Mouse (Mus musculus) right cerebral cortex, postnatal 14 days (tissue): ENCODE measurements around the gene Gng11.

ENCODE experiments used
- DNase-seq: peaks from one replicate; pipeline ENCODE4 v3.0.0; 2022

Gng11 gene

DNA sequence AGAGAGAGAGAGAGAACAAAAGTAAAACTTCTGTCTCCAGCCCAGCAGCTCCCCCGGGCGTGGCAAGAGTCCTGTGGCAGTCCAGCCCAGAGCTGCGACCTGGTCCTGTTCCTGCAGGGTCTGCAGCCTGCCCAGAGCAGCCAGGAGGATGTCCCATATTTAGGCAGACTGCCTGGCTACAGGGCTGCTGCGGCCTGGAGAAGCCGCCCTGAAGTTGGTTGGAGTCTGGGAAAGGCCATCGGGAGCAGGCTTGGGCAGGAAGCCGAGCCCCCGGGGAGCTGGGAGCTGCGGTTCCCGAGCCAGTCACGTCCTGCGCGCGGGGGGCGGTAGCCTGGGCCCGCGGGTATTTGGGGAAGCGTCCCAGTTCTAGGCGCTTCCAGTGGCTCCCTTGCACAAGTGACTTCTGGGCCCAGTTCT is at the start of gene Gng11:
Gene Gng11, plus strand, starts transcription at position 15 of the 417 bp plus-strand sequence.
- DNase-seq = peak; percentile 11

DNA sequence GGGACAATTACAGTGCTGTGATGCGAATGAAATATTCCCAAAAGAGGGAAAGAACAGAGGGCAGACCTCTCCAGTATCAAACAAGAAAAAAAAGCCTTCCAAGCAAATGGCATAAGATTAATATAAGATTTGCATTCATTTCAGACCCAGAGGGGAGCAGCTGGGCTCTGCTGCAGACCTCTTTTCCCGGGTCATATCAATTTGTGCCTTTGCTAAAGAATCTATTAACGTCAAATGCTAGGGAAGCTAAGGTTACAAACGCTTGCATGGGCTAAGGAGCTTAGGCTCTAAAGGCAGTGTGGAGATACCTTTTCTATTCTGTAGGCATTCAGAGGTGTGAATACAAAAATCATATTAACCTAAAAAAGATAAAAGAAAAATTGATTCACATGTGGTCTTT is 48.7 kb upstream of the Gng11 start:
- DNase-seq = no peak

DNA sequence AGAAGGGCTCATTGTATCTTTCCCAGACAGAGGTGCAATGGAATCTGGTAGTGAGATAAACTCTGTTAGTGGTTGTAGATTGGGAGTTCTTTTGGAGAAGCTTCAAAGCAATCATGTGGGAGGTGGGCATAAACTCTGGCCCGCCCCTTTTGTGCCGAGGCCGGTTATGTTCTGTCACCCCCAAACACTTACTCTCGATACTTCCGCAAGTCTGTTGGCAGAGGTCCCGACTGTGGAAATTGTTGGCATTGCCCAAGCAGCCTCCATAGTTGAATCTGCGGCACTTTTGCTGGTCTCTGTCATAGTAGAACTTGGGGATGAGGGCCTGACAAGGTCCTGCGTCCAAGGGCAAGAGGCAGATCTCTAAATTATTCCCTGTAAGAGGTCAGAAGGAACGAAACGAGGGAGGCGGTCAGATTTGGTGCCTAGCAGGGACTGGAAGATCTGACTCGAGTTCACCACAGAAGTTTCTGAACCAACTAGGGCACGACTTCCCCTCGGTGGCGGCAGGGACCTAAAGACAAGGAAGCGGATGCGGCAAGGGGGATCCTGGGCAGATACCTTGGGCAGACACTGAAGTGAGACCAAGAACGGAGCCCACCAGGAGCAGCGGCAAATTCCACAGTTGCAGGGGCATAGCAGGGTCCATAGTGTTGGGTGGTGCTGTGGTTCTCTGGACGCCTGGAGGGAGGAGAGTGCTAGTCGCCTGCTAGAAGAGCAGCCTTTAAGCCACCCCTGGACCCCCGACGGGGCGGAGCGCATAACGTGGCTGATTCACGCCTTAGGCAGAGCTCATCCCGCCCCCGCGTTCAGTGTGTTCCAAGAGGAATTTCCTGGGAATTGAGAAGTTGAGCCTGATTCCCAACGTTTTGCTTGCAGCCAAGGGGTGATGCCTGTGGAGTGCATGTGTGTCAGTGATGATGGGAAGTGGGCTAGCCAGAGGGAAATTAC is 35.8 kb upstream of the Gng11 start:
- peak; percentile 14 for DNase-seq

DNA sequence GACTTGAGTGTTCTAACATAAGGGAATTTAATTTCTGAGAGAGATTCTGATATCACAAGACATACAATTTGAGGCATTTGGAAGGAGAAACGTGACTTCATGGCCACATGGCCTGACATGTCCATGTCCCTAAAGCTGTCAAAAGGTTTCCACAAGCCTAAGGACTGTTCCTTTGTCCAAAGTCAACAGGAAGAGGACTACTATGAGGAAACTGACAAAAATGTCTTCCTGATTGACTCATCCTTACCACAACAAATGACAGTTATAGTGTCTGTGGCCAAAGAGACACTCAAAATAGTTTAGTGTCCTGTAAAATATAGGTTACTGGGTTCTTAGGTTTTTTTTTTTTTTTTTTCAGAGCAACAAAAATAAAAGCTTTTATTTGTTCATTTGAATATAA is 30.0 kb upstream of the Gng11 start:
- no peak for DNase-seq

DNA sequence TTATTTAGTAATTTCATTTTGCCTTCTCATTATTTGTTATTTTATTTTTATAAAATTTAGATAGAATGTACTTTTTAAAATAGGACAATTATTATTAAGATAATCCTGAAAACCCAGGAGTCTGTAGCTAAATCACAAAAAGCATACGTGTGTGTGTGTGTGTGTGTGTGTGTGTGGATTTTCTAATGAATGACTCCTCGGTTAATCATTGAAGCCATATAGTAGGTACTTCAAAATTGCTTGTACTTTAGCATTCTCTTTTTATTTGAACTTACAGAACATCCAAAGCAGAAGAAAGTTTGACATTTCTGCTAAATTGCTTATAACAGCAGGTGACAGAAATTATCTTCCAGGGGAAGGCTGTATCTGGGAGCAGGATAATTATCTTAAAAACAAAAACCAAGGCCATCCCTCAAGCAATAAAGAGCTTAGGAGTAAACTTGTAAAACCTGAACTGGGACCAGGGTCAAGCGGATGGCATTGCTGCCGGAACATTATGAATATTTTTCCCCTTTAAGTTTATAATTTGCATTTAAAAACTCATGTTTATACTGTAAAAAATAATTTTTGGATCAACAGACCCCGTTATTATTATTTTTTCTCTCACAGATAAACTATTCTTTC is 20.9 kb upstream of the Gng11 start:
- DNase-seq = no peak

DNA sequence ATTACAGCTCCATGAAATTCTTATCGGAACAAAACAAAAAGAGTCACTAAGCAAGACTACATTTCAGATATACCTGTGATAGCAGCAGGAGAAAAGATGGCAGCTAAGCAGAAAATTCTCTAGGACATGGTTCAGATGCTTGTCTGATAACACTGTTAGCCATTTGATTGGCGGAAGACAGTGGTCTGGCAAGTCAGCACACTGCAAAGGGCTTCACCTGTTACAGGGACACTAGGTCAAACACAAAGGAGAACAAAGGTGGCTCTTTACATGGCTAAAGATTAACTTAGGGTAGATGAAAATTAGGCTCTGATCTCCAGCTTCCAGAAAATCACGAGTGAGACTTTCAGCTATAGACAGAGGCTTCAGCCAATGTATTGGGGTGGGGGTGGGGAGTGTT is 15.0 kb upstream of the Gng11 start, which contains the start of gene Tfpi2:
Gene Tfpi2, minus strand, starts transcription at position 170 of the 400 bp plus-strand sequence.
- no peak for DNase-seq

DNA sequence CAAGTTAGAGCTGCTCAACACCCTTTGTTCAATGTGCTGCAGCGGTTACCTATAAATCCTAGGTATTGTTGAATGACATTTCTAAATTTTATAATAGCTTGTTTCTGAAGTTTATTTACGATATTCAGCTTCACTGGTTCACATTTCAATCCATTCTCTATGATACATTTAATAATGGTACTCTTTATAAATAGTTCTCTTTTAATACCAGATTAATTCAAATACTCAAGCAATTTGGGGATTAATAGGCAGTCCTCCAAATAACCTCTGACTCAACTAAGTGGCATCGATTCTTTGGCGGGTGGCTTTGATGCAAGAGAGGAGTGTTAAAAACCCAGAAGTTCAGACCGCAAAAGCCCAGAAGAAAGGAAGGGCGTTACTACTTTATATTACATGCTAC is 10.2 kb upstream of the Gng11 start, which contains the start of gene Gngt1:
Gene Gngt1, plus strand, starts transcription at position 301 of the 400 bp plus-strand sequence.
- no peak for DNase-seq

DNA sequence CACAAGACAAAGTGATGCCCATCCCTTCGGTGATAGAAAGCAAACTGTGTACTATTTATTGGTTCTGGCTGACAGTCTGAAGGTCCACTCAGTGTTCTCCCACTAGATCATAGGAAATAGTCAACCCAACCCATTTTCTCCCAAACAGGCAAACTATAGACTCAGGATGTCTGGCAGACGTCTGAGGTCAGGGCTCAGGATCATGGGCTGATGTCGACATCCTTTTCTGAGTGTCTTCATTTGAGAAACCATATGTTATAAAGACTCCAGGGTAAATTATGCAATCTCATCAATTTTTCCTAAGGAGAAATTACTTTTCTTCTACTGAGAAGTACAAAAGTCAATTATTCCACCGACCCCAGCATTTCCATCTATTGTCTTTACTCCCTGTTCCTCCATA is 5.6 kb upstream of the Gng11 start:
- DNase-seq = no peak

DNA sequence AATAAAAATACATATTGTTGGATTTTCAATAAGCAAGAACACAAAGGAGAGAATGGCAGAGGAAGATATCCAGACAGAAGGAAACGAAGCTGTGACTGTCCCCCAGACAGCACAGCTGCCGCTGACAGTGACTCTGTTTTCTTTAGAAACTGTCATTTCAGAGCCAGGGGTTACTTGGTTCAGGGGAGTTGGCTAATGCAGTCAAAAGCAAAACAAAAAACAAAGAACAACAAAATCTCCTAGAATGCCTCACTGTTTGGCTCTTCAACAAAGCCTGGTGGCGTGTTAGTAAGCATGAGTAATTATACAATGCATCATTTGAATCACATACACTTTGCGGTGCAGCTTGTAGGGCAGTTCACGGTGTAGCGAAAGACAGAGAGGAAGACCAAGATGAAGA is 4.4 kb upstream of the Gng11 start:
- no peak for DNase-seq

DNA sequence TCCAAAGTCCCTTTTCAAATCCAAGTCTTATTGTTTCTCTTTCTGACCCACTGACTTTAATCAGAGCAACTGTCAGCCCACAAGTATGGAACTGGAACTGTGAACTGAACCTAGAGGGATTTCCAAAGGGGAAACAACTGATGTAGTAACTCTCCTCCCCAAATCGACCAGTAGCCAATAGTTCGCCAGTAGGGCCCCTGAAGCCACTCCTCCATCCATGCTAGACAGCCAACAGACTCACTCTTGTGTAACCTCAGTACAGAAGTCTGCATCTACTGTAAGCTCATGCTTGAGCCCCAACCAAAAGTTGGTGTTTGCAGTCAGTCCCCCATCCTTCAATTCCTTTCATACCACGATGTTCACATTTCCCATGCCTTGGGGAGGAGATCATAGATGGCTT is 3.0 kb upstream of the Gng11 start:
- no peak for DNase-seq

DNA sequence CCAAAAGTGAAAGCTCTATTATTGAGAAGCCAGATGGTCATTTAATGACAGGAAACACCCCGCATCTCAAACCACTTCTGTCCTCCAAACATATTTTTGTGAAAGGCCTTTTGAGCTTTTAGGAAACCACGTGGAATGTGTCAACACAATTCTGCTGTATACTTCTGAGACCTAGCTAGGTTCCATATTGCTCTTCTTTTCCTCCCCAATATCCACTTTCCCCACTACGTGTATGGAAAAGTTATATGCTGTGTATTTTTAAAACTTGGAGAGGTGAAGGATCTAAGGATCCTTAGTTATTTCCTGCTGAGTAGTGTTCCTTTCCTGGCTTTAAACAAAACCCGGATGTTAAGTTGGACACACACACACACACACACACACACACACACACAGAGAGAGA is 259 bp upstream of the Gng11 start:
- no peak for DNase-seq

DNA sequence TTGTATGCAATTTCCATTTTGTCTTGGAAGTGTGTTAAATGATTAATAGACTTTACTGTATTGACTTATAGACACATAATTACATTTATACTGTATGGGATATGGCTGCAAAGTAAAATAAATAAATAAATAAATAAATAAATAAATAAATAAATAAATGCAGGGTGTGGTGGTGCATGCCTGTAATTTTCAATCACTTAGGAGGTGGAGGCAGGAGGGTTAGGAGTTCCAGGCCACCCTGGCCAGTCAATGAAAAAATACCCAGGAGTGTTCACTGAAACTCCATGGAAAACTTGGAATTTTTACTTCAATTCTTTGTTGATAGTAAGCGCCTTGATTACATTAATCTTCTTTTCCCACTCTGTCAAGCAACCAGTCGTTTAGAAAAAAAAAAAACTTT is 1.1 kb downstream of the Gng11 start:
- no peak for DNase-seq

DNA sequence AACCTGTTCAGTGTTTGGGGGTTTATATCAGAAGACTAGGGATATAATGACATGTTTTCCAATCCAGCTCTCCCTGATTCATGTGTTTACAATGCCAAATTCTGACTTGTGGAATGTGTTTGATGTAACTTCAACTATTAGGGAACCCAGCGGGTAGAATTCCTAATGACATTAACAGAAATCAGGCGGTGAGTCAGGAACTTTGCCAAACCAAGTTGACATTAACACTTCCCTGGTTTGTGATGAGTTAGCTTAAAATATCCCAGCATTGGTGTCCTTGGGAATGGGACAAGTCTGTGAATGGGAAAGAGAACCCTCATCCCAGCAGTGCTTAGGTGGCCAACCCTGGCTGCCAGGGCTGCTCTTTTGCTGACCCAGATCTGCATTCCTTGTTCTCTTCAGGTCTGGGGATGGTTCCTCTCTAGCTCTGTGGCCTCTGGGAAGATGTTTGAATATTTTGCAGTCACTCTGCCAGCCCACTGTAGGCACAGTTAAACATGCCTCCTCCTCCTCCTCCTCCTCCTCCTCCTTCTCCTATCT is 4.9 kb downstream of the Gng11 start:
- no peak for DNase-seq

DNA sequence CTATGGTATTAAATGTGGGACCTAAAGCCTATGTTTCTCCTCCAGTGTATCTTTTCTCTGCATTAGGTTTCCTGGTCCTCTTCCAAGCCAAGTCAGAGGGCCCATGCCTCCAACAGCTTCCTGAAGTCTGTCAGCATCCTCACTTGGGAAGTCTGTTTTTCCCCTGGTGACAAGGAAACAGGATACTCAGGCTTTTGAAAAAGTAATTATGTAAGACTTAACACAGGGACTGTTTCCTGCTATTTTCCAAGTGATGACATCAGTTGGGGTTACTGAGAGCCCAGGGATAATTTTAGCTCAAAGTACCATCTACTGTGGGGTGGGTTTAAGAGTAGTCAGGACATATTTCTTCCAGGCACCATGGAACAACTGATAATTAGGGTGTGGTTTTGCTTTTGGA is 5.8 kb downstream of the Gng11 start:
- no peak for DNase-seq

DNA sequence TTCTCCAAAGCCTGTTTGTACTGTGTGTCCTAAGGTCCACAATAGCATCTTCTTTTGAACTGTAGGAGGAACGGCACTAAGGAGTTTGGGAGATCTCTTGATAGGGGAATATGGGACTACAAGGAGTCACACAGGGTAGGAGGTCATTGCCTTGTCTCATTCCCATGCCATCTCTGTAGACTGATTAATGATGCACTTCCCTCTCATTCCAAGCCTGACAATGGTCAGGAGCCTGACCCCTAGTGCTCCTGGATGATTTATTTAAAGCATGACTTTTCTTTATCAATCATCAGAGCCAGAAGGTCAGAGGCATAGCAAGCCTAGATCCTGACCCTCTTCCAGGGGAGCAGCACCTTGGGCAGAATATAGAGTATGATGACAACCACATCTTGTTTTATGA is 18.9 kb downstream of the Gng11 start:
- no peak for DNase-seq

DNA sequence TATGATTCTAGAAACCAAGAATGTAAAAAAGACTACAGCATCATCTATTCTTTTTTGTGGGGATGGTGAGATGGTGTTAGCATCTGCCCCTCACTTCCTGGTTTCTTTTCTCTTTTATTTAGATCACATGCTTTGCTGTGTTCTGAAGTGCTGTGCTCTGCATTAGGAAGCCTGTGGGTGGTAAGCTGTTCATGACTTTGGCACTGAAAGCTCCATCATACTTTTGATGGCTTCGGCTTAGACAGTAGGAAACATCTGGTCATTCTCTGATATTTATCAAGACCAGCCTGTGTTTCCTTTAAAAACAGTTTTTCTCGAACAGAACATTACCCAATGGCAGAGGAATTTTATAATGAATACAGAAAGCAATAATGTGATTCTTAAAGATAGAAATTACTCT is 22.7 kb downstream of the Gng11 start:
- DNase-seq = no peak

DNA sequence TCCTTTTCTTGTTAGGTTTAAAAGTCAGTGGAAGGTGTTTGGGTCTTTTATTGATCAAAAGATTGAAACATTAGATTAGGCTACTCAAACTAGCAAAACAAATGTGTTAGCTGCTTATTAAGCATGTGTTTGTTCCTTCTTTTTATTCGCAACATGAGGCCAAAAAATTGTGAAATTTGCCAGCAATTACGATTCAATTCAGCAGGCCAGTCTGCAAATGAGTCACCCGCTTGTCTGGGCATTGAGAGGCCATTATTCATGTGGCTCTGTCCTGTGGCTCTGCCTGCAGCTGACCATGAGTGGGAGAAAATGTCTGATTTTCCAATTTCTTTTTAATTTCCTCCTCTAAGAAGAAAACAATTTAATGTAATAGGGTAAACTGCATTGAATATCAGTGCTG is 27.3 kb downstream of the Gng11 start:
- DNase-seq = no peak

DNA sequence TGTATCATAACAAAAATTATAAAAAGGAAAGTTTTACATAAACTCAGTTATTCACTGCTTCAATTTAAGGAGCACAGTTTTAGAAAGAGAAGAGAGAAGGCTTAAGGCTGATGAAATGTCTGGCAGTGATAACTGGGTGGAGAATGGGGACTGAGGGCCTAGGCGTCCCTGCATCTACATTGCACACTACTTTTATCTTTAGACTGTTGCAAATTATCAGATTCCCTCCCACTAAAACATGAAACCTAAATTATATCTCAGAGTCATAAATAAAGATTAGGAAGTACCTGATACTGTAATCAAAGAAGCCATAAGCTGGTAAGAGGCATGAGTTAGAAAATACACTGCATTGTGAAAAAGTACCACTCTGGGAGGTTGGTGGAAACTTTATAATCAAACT is 38.1 kb downstream of the Gng11 start:
- DNase-seq = no peak

DNA sequence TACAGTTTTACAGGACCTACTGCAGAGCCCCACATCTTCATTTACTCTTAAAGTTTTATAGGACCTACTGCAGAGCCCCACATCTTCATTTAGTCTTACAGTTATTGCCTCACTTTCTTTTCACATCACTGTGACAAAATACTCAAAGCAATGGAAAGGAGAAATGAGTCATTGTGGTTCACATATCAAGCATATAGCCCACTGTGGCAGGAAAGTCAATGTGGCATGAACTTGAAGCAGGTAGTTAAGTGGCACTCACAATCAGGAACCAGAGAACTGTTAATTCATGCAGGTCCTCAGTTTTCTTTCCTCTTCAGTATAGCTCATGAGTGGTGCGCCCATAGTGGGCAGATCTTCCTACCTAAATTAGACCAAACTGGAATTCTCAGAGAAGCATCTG is 43.5 kb downstream of the Gng11 start:
- no peak for DNase-seq

DNA sequence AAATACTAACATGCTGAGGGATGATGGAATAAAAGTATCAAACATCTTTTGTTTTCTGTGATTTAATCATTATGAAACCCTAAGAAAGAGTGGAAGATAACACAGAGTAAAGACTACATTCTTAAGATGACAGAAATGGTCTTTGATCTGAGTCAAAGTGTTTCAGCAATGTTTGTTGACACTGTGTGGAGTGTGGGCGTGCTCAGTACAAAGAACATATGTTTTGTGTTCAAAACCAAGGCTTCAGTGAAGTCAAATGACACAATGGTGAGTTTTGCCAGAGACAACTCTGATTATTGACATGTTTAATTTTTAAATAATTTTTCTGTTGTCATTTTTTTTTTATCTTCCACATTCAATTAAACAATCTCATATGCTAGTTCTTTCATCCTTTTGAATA is 49.1 kb downstream of the Gng11 start:
- DNase-seq = no peak

DNA sequence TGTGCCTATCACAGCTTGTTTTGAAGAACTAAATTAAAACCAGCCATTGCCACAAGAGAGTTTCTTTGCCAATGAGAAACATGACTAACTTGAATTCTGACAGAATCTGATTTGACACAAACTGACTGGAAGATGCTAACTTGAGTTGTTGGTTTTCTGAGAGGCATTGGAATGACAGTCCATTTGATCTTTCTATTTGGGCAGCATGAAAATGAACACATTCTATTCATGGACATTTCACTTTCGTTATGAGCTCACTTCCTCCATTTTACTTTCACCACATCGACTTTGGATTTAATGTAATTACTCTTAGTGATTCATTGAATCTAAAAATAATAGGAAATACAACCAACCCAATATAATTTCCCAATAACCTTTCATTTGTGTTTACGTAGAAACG is 50.7 kb downstream of the Gng11 start:
- DNase-seq = no peak
